Mouse (Mus musculus) spleen, postnatal 36 days (tissue): ENCODE measurements around the gene Zdhhc4.

ENCODE experiments used
- DNase-seq, 2 experiments: peaks; one replicate each; pipeline ENCODE4 v3.0.0; 2022; ENCODE audit warnings: low spot score in 2 of 2, mixed read lengths in 1 of 2

Zdhhc4 gene

GRCm38 (mm10) chr5:143275761-143276160 is 53.3 kb downstream of the Zdhhc4 start:
- no peak for DNase-seq

GRCm38 (mm10) chr5:143272540-143273330 is 56.3 kb downstream of the Zdhhc4 start:
- peak; percentile 32 to 37 for DNase-seq

- no peak for DNase-seq
These were observed 56.9 kb downstream of the Zdhhc4 start for GRCm38 (mm10) chr5:143272108-143272507.

GRCm38 (mm10) chr5:143271642-143272041 is 57.4 kb downstream of the Zdhhc4 start:
- DNase-seq, result no peak

- DNase-seq, result no peak
These were observed 58.9 kb downstream of the Zdhhc4 start for GRCm38 (mm10) chr5:143270151-143270519.

GRCm38 (mm10) chr5:143269363-143270150 is 59.5 kb downstream of the Zdhhc4 start, which contains the start of gene Zfp316:
Zfp316 (minus strand) TSS chr5:143270022.
- DNase-seq, result peak; percentile 46 to 53

GRCm38 (mm10) chr5:143268985-143269362 is 60.1 kb downstream of the Zdhhc4 start:
- no peak for DNase-seq

- no peak for DNase-seq
These were observed 62.3 kb downstream of the Zdhhc4 start for GRCm38 (mm10) chr5:143266794-143267193.
